Mouse (Mus musculus) hindbrain, embryonic 11.5 days (tissue): ENCODE measurements around the gene Dpep3. TPM values are rescaled to one million over a fixed set of nuclear protein-coding genes. Genes with fewer than 3 reads are reported as not detected.

Experiments
- ATAC-seq: fragments of 200-750 bp; cut with Nextera tagmentation; 2 replicates; pipeline ENCODE4 v1.8.0; 2017; ENCODE audit warnings: mild to moderate bottlenecking, moderate TSS enrichment, moderate library complexity; ENCODE audit not compliant: low FRiP score
- DNase-seq: peaks from one replicate; pipeline ENCODE4 v3.0.0-alpha.2; 2015; ENCODE audit warnings: low spot score
- H3K27ac ChIP-seq: fragments of 300-500 bp; sonication (generic); 2 replicates; pipeline ENCODE4 v1.5.1; 2014; ENCODE audit warnings: mild to moderate bottlenecking, low read depth, low read length
- H3K27me3 ChIP-seq: fragments of 300-500 bp; sonication (generic); 2 replicates; pipeline ENCODE4 v1.6.1; 2014; ENCODE audit warnings: mild to moderate bottlenecking, low read length, moderate library complexity, mixed read lengths; ENCODE audit not compliant: control insufficient read depth, insufficient read depth
- H3K36me3 ChIP-seq: fragments of 300-500 bp; sonication (generic); 2 replicates; pipeline ENCODE4 v1.6.1; 2014; ENCODE audit warnings: mild to moderate bottlenecking, low read length, moderate library complexity, mixed read lengths; ENCODE audit not compliant: control insufficient read depth, insufficient read depth
- H3K4me1 ChIP-seq: fragments of 300-500 bp; sonication (generic); replicated peaks from 2 replicates; pipeline ENCODE4 v1.6.1; 2014; ENCODE audit warnings: low read length, mixed read lengths; ENCODE audit not compliant: control insufficient read depth, insufficient read depth
- H3K4me2 ChIP-seq: fragments of 300-500 bp; sonication (generic); replicated peaks from 2 replicates; pipeline ENCODE4 v1.6.1; 2014; ENCODE audit warnings: mild to moderate bottlenecking, low read depth, low read length
- H3K4me3 ChIP-seq: fragments of 300-500 bp; sonication (generic); 2 replicates; pipeline ENCODE4 v1.5.1; 2014; ENCODE audit warnings: low read depth, low read length
- H3K9ac ChIP-seq: fragments of 300-500 bp; sonication (generic); 2 replicates; pipeline ENCODE4 v1.6.1; 2014; ENCODE audit warnings: low read depth, low read length
- H3K9me3 ChIP-seq: fragments of 300-500 bp; sonication (generic); 2 replicates; pipeline ENCODE4 v1.6.1; 2016; ENCODE audit warnings: low read length; ENCODE audit not compliant: control insufficient read depth
- WGBS: fragments of 180-500 bp; shearing (Covaris S2); extraction: QIAGEN DNeasy Blood & Tissue Kit; methylation state at CpG from one replicate; pipeline ENCODE4 v1.1.7; 2014; 5-methylcytosine and 5-hydroxymethylcytosine counted together
- polyA plus RNA-seq: library from polyadenylated mRNA; unstranded; fragments of >200 nt; fragmentation: Nextera tagmentation; extraction: Ambion mirVana; gene quantifications from 2 replicates; pipeline ENCODE4 v1.2.1, GENCODE M21; 2014

The Dpep3 gene
- polyA plus RNA-seq, 1 experiment from 2014 or later: not detected

- no peaks in the 10 kb centered on the region for H3K36me3 ChIP-seq
- 79% methylated on average over 3 of the region's 3 CpGs for WGBS
- H3K9ac ChIP-seq: no peak overlapping the region
- H3K4me2 ChIP-seq: no peak overlapping the region
- H3K27me3 ChIP-seq: no peaks in the 10 kb centered on the region
- H3K4me3 ChIP-seq: no peak overlapping the region
- peaks cover 6% of the 10 kb centered on the region; the same call in 1 of the 2 replicates for H3K4me1 ChIP-seq
- no peak overlapping the region for H3K27ac ChIP-seq
- DNase-seq (no peak), ATAC-seq (no peak)
- no peaks in the 10 kb centered on the region for H3K9me3 ChIP-seq
Observed at GRCm38 (mm10) chr8:106007135-106007534, 27.9 kb upstream of the Dpep3 start.

- DNase-seq: no peak
- no peak overlapping the region for H3K27ac ChIP-seq
- H3K4me3 ChIP-seq: no peak overlapping the region
- no peaks in the 10 kb centered on the region for H3K9me3 ChIP-seq
- H3K27me3 ChIP-seq: no peaks in the 10 kb centered on the region
- H3K9ac ChIP-seq: no peak overlapping the region
- H3K4me2 ChIP-seq: no peak overlapping the region
- peaks cover 6% of the 10 kb centered on the region; the same call in 1 of the 2 replicates for H3K4me1 ChIP-seq
- ATAC-seq: no peak
- WGBS: 88% methylated on average over 4 of the region's 4 CpGs
- no peaks in the 10 kb centered on the region for H3K36me3 ChIP-seq
Observed at GRCm38 (mm10) chr8:106006413-106006812, 27.2 kb upstream of the Dpep3 start.

GRCm38 (mm10) chr8:106005875-106006274 is 26.6 kb upstream of the Dpep3 start, which contains the start of gene Dpep2nb:
Gene Dpep2nb (minus strand): TSS chr8:106005975.
- no peaks in the 10 kb centered on the region for H3K27me3 ChIP-seq
- no peak within 1 kb of the TSS for H3K4me2 ChIP-seq
- H3K4me1 ChIP-seq: peaks cover 6% of the 10 kb centered on the region; the same call in 1 of the 2 replicates
- H3K9me3 ChIP-seq: no peaks in the 10 kb centered on the region
- ATAC-seq (no peak), DNase-seq (no peak)
- H3K4me3 ChIP-seq: no peak within 1 kb of the TSS
- no peak within 1 kb of the TSS for H3K27ac ChIP-seq
- WGBS: 83% methylated on average over 4 of the region's 4 CpGs
- no peak within 1 kb of the TSS for H3K9ac ChIP-seq
- H3K36me3 ChIP-seq: no peaks in the 10 kb centered on the region

GRCm38 (mm10) chr8:106004538-106005207 is 25.4 kb upstream of the Dpep3 start:
- no peak for ATAC-seq
- Histone ChIP-seq H3K4me3 (no peak overlapping the region), H3K9ac (no peak overlapping the region), H3K27ac (no peak overlapping the region), H3K4me1 (no peaks in the 10 kb centered on the region), H3K4me2 (no peak overlapping the region), H3K36me3 (no peaks in the 10 kb centered on the region), H3K9me3 (no peaks in the 10 kb centered on the region), H3K27me3 (no peaks in the 10 kb centered on the region)
- 79% methylated on average over 8 of the region's 8 CpGs for WGBS
- DNase-seq: no peak

GRCm38 (mm10) chr8:106001908-106002307 is 22.7 kb upstream of the Dpep3 start:
- Histone ChIP-seq H3K36me3 (no peaks in the 10 kb centered on the region), H3K9me3 (no peaks in the 10 kb centered on the region), H3K4me2 (no peak overlapping the region), H3K4me3 (no peak overlapping the region), H3K9ac (no peak overlapping the region), H3K27ac (no peak overlapping the region), H3K27me3 (no peaks in the 10 kb centered on the region), H3K4me1 (no peaks in the 10 kb centered on the region)
- WGBS: 83% methylated on average over 4 of the region's 4 CpGs
- DNase-seq (no peak), ATAC-seq (no peak)

- no peaks in the 10 kb centered on the region for H3K27me3 ChIP-seq
- no peak overlapping the region for H3K4me3 ChIP-seq
- H3K36me3 ChIP-seq: no peaks in the 10 kb centered on the region
- no peak overlapping the region for H3K27ac ChIP-seq
- no peak overlapping the region for H3K9ac ChIP-seq
- ATAC-seq: no peak
- no peak for DNase-seq
- no peak overlapping the region for H3K4me2 ChIP-seq
- H3K9me3 ChIP-seq: no peaks in the 10 kb centered on the region
- H3K4me1 ChIP-seq: no peaks in the 10 kb centered on the region
- WGBS: 89% methylated on average over 2 of the region's 2 CpGs
Observed at GRCm38 (mm10) chr8:105998971-105999370, 19.7 kb upstream of the Dpep3 start.

GRCm38 (mm10) chr8:105996359-105996758 is 17.1 kb upstream of the Dpep3 start:
- no peaks in the 10 kb centered on the region for H3K4me1 ChIP-seq
- H3K9ac ChIP-seq: no peak overlapping the region

GRCm38 (mm10) chr8:105993226-105993625 is 14.0 kb upstream of the Dpep3 start:
- Histone ChIP-seq H3K4me2 (no peak overlapping the region), H3K36me3 (no peaks in the 10 kb centered on the region), H3K27ac (no peak overlapping the region), H3K4me3 (no peak overlapping the region), H3K27me3 (no peaks in the 10 kb centered on the region), H3K9me3 (no peaks in the 10 kb centered on the region), H3K4me1 (no peaks in the 10 kb centered on the region), H3K9ac (no peak overlapping the region)
- WGBS: 64% methylated on average over 4 of the region's 4 CpGs
- DNase-seq (no peak), ATAC-seq (no peak)

More at GRCm38 (mm10) chr8:105996359-105996758, 17.1 kb upstream of the Dpep3 start:
- DNase-seq: no peak
- H3K4me3 ChIP-seq: no peak overlapping the region
- H3K36me3 ChIP-seq: no peaks in the 10 kb centered on the region
- WGBS: 76% methylated on average over 6 of the region's 7 CpGs
- H3K27me3 ChIP-seq: no peaks in the 10 kb centered on the region
- no peak overlapping the region for H3K4me2 ChIP-seq
- H3K27ac ChIP-seq: no peak overlapping the region
- no peak for ATAC-seq
- H3K9me3 ChIP-seq: no peaks in the 10 kb centered on the region

GRCm38 (mm10) chr8:105992499-105992898 is 13.3 kb upstream of the Dpep3 start:
- no peaks in the 10 kb centered on the region for H3K4me1 ChIP-seq
- no peaks in the 10 kb centered on the region for H3K27me3 ChIP-seq
- no peaks in the 10 kb centered on the region for H3K9me3 ChIP-seq
- H3K27ac ChIP-seq: no peak overlapping the region
- H3K36me3 ChIP-seq: no peaks in the 10 kb centered on the region
- no peak overlapping the region for H3K9ac ChIP-seq
- no peak overlapping the region for H3K4me3 ChIP-seq
- H3K4me2 ChIP-seq: no peak overlapping the region
- ATAC-seq (no peak), DNase-seq (no peak)
- WGBS: 66% methylated on average over 5 of the region's 5 CpGs
